Mouse (Mus musculus): ENCODE results near the gene Reck.

DNA sequence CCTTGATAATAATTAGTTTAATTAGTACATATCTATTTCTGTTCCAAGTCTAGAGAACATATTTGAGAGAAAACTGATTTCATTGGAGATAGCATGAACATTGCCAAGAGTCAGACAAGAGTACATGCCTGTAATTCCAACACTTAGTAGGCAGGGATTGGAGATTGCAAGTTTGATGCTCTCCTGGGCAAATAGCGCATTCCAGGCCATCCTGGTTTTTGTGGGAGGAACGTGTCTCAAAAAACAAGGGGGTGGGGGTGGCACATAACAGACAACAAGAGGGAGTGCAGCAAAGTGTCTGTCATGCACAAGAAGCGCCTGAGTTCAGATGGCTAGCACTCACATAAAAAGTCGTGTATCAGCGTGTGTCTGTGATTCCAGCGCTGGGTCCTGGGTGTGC is 4.2 kb downstream of the Reck start:
- no peak for TF ChIP-seq POLR2A (IDR thresholded peaks at IDR 0.05; ENCODE audit: control insufficient read depth in 1 of 2, insufficient read depth in 1 of 2, low read depth in 1 of 2, low read length in 2 of 2, poor library complexity in 1 of 2)
- no peak for TF ChIP-seq ZNF384 (IDR thresholded peaks at IDR 0.05; ENCODE audit: low read depth, low read length)
- no peak for TF ChIP-seq KAT2A (conservative IDR thresholded peaks at IDR 0.05; ENCODE audit: low read depth, low read length)
- no peak for TF ChIP-seq MAX (IDR thresholded peaks at IDR 0.05; ENCODE audit: low read length)
- TF ChIP-seq NELFE (IDR thresholded peaks at IDR 0.05; ENCODE audit: low read depth, low read length): no peak
- no peak for TF ChIP-seq CTCF (IDR thresholded peaks at IDR 0.05 in 2 of 3, conservative IDR thresholded peaks at IDR 0.05 in 1 of 3; ENCODE audit: control insufficient read depth in 1 of 3, insufficient read depth in 1 of 3, low read depth in 2 of 3, low read length in 3 of 3, poor library complexity in 1 of 3, severe bottlenecking in 1 of 3)
- TF ChIP-seq RCOR1 (IDR thresholded peaks at IDR 0.05; ENCODE audit: low read depth, low read length): no peak

Data from MEL (cell line).